ENCODE assay signal across 8 mouse cellular contexts in genomic region chr10:63099941-63100562, GRCm38 (mm10). TPM values are rescaled to one million over a fixed set of nuclear protein-coding genes. Genes with fewer than 3 reads are reported as not detected.
DNase-seq lines count a peak whose midpoint lies in the region; ATAC-seq and TF ChIP-seq lines count a peak whose summit lies in the region.

No protein-coding gene starts in this region.

- ATAC-seq in embryonic facial prominence, embryonic 14.5 days (ENCODE audit: low read depth), result peak; percentile 88

- in situ Hi-C loops in ES-E14 (cut with MboI; ENCODE audit: low sequenced_read_pairs in 2 of 2, unreplicated experiment in 2 of 2), result no loop called here

- peak overlapping the region; percentile 64 to 65 for H3K4me3 ChIP-seq in ES-E14 (ENCODE audit: insufficient read depth in 1 of 2, low read depth in 1 of 2, low read length in 2 of 2, poor library complexity in 1 of 2, severe bottlenecking in 1 of 2)
- H3K4me3 ChIP-seq in embryonic facial prominence, embryonic 14.5 days (ENCODE audit: low read depth, low read length), result peak overlapping the region; percentile 59

- H3K36me3 ChIP-seq in ES-E14 (ENCODE audit: control insufficient read depth, insufficient read depth, low read length, poor library complexity, severe bottlenecking), result no peaks in the 10 kb centered on the region
- no peaks in the 10 kb centered on the region for H3K36me3 ChIP-seq in embryonic facial prominence, embryonic 14.5 days (ENCODE audit: control insufficient read depth, insufficient read depth, low read length)

- peak overlapping the region; percentile 92 for H3K4me2 ChIP-seq in embryonic facial prominence, embryonic 14.5 days (ENCODE audit: low read depth, low read length)

- H3K9ac ChIP-seq in ES-E14 (ENCODE audit: insufficient read depth, low read depth, low read length, poor library complexity, severe bottlenecking), result peak overlapping the region; percentile 49
- H3K9ac ChIP-seq in embryonic facial prominence, embryonic 14.5 days (ENCODE audit: low read depth, low read length), result peak overlapping the region; percentile 72

- H3K4me1 ChIP-seq in ES-E14 (ENCODE audit: control insufficient read depth in 2 of 2, insufficient read depth in 2 of 2, low read length in 2 of 2, poor library complexity in 1 of 2), result no peaks in the 10 kb centered on the region
- no peaks in the 10 kb centered on the region for H3K4me1 ChIP-seq in embryonic facial prominence, embryonic 14.5 days (ENCODE audit: control insufficient read depth, insufficient read depth, low read length)

- DNase-seq in ES-E14 (ENCODE audit: low read depth, low spot score), result peak; percentile 51
- DNase-seq in adrenal gland, postnatal 25 days, result peak; percentile 66
- peak; percentile 74 for DNase-seq in embryonic facial prominence, embryonic 14.5 days (ENCODE audit: low spot score)
- DNase-seq in heart, postnatal 10 days, result peak; percentile 49 to 57
- peak; percentile 67 to 80 for DNase-seq in layer of hippocampus, postnatal 10 days (ENCODE audit: low spot score in 2 of 2)
- DNase-seq in lung, postnatal 14 days, result peak; percentile 22
- DNase-seq in right cerebral cortex, postnatal 10 days (ENCODE audit: low spot score in 2 of 2), result peak; percentile 75 to 79
- no peak for DNase-seq in c-Kit-positive CD71-positive TER-119-positive erythroid progenitor cells, embryonic 14.5 days (ENCODE audit: low spot score)

- H3K27me3 ChIP-seq in embryonic facial prominence, embryonic 14.5 days (replicated peaks; ENCODE audit: control insufficient read depth, insufficient read depth, low read length), result peaks cover 38% of the 10 kb centered on the region

- H3K9me3 ChIP-seq in ES-E14 (ENCODE audit: control insufficient read depth, insufficient read depth, low read depth, low read length), result peaks cover 13% of the 10 kb centered on the region
- no peaks in the 10 kb centered on the region for H3K9me3 ChIP-seq in embryonic facial prominence, embryonic 14.5 days (ENCODE audit: control insufficient read depth, low read length)

- intact Hi-C loops in heart, postnatal 10 days (cut with DNase I), result no loop called here

- WGBS in embryonic facial prominence, embryonic 14.5 days, result 1% methylated on average over 29 of the region's 62 CpGs

- no peak overlapping the region for H3K27ac ChIP-seq in ES-E14 (ENCODE audit: insufficient read depth, low read depth, low read length, poor library complexity, severe bottlenecking)
- H3K27ac ChIP-seq in embryonic facial prominence, embryonic 14.5 days (replicated peaks; ENCODE audit: low read depth, low read length), result no peak overlapping the region

TF ChIP-seq in ES-E14, 5 proteins besides CTCF, POLR2A, EP300 and RAD21:
- TF ChIP-seq HCFC1 (IDR thresholded peaks at IDR 0.05; ENCODE audit: borderline replicate concordance, insufficient read depth, low read length), result 0 out of 2 replicates have a peak, but pooled peaks have one; percentile 36
- TF ChIP-seq ZC3H11A (IDR thresholded peaks at IDR 0.05; ENCODE audit: borderline replicate concordance, low read depth, low read length), result no peak

RNA-seq across cellular contexts. Expression of gene Atoh7, which starts 0.6 kb away (rescaled TPM):
- total RNA-seq in ES-E14 (2012; rRNA removed), result 0.16 TPM in 1 of 2 replicates, not detected in the other
- not detected in 2 replicates for total RNA-seq in adrenal gland, postnatal 25 days (2021)
- 1.1 TPM in 1 of 2 replicates, not detected in the other for polyA plus RNA-seq in embryonic facial prominence, embryonic 14.5 days (2014; fragmentation: Nextera tagmentation; extraction: Ambion mirVana)
- total RNA-seq in heart, postnatal 10 days (2021), result not detected
- total RNA-seq in layer of hippocampus, postnatal 10 days (2021), result 1 to 10 TPM; 2.1 to 2.6 TPM

RNA-seq across cellular contexts. Expression of gene Pbld1, which starts 40.1 kb away (rescaled TPM):
- total RNA-seq in ES-E14 (2012; rRNA removed), result 3.6 and 4.1 TPM in 2 replicates
- 1.8 and 5.3 TPM in 2 replicates for total RNA-seq in adrenal gland, postnatal 25 days (2021)
- 0.56 and 0.58 TPM in 2 replicates for polyA plus RNA-seq in embryonic facial prominence, embryonic 14.5 days (2014; fragmentation: Nextera tagmentation; extraction: Ambion mirVana)
- under 1 TPM; 0.60 to 0.92 TPM for total RNA-seq in heart, postnatal 10 days (2021)
- under 1 TPM in 1 of 2 experiments, not detected in 1; 0.53 TPM for total RNA-seq in layer of hippocampus, postnatal 10 days (2021)
